Mouse (Mus musculus) layer of hippocampus, postnatal 25 days (tissue): Measurements from ENCODE around the gene Thsd4. TPM values are rescaled to one million over a fixed set of nuclear protein-coding genes. Genes with fewer than 3 reads are reported as not detected.
"Not testable (repeated sequence)": the region's sequence is repeated elsewhere in the genome, so short reads cannot be mapped to it uniquely, and the experiment has no call there.

Experiments
- DNase-seq, 2 experiments: peaks; one replicate each; pipeline ENCODE4 v3.0.0; 2022; ENCODE audit warnings: mixed read lengths in 2 of 2, low spot score in 1 of 2; ENCODE audit errors: extremely low spot score in 1 of 2
- total RNA-seq, 2 experiments: library from RNA; stranded (reverse); gene quantifications; 2 replicates each; pipeline ENCODE4 v1.2.3; 2021

Gene Thsd4
- total RNA-seq, 2 experiments from 2014 or later = 23.5 to 24.6 TPM

DNA sequence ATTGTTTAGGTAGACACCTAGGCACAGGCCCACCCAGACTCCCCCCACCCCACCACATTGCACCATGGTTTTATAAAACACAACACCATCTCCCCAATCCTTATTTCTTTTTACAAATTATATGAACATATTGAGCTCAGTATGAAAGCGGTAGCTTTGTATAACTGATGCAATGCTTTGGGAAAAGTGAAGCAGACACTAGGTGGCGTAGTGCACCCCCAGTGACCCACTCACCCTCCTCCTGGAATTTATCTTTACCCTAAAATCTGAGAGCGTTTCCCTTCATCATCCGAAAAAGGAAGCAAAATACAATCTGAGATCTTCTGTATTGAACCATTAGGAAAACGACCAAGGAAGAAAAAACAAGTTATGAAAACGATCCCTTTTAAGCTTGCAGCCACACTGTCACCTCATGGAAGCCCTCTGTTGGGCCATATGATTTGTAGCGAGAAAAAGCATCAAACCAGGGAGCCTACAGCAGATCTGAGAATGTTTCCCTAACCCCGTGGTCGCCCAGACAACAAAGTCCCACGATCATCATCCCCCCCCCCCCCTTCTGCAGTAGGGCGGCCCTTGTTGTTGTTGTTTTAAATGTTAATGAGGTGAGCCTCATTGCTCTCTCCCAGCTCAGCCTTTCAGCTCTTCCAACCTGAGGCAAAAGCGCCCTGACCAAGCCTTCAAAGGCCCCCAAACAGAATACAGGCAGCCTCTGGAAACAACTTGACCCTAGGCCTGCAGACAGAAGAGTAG is 246.3 kb downstream of the Thsd4 start:
- DNase-seq = peak; percentile 19 to 51

DNA sequence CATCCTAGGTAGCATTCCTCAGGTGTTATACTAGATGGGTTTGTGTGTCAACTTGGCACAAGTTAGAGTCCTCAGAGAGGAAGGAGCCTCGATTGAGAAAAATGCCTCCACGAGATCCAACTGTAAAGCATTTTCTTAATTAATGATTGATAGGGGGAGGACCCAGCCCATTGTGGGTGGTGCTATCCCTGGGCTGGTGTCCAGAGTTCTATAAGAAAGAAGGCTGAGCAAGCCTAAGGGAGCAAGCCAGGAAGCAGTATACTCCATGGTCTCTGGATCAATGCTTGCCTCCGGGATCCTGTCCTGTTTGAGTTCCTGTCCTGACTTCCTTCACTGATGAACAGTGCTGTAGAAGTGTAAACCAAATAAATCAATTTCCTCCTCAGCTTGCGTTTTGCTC is 247.3 kb downstream of the Thsd4 start:
- DNase-seq = no peak

DNA sequence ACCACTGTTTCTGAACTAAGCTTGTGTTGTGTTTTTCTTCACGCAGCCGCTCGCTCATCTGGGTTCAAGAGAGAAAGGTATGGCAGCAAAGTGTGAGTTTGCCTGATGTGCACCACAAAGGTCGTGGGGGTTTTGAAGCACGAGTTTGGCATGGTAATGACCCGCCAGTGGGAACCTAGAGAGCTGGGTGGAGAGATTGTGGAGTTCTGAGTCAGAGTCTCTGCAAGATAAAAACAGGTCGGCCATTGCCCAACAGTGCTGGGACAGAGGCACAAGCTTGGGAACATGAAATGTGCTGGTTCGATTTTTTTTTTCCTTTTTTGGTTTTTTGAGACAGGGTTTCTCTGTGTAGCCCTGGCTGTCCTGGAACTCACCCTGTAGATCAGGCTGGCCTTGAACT is 249.5 kb downstream of the Thsd4 start:
- DNase-seq = not testable (repeated sequence)

DNA sequence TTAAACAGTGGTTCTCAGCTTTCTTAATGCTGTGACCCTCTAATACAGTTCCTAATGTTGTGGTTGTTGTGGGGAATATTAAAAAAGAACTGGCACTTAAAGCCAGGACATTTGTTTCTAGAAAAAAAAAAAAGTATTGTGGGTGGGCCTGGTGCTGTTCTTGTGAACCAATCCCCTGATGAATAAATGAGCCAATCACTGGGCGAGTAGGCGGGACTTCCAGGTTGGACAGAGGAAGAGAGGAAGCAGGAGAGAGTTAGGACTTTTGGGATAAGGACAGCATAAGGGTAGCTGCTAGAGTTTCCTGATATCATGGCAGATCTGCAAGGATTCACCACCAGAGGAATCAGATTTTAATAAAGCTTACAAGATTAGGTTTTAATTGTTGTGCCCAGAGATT is 249.9 kb downstream of the Thsd4 start:
- no peak for DNase-seq

DNA sequence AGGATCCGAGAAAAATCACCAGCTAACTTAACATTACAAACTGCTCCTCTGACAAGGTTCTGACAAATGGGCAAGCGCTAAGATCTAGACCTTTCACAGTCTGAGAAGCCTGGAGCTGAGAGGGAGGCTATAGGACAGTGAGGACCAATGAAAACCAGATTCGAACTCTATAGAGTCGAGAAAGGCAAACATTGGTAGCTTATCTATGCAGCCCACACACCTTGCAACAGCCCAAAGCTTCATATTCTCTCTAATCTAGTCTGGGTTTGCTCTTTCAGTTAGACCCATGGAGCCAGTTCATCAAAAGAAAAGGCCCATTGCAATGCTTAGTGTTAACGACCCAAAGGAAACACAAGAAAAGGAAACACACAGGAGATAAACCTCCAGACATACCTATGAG is 252.0 kb downstream of the Thsd4 start:
- DNase-seq = no peak

DNA sequence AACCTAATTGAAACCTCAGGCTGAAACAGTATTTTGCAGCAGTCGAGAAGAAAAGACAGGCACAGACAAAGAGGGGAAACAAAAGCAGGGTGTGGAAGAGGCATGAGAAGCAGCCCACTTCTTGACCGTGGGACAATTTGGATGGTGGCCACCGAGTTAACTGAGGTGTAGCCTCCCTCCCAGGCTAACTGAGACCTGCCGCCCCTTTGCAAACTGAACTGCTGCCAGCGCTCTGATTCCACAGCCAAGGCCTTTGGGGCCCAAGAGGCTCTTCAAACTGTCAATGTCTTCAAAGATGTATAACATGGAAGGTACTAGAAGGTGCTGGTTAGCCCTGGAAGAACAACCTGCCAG is 254.6 kb downstream of the Thsd4 start:
- no peak for DNase-seq

DNA sequence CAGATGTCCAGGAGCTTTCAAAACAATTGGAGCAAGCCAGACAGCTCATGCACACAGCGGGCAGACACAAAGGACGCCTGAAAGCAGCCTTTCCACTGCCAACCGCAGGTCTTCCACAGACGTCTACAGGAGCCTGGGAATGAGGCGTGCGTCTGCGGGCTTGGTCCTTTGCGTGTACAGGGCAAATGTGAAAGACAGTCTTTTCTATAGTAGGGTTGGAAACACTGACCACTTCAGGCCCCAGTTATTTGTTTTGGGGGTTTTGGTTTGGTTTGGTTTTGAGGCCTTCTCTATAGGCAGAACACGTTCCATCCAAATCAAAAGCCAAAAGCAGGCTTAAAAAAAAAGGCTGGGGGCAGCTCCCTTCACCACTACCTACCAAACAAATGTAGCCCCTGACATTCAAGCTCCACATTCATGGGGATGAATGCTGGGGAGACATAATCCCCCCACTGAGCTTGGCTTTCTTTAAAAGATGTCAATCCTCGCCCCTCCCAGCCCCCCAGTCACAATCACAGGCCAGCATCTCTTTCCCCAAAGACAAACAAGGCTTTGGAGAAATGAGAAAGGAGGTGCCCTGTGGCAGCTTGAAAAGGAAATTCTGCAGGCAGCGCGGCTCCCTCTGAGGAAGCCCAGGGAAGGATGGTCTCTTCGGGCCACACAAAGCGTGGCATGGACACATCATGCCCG is 255.1 kb downstream of the Thsd4 start:
- DNase-seq = no peak

DNA sequence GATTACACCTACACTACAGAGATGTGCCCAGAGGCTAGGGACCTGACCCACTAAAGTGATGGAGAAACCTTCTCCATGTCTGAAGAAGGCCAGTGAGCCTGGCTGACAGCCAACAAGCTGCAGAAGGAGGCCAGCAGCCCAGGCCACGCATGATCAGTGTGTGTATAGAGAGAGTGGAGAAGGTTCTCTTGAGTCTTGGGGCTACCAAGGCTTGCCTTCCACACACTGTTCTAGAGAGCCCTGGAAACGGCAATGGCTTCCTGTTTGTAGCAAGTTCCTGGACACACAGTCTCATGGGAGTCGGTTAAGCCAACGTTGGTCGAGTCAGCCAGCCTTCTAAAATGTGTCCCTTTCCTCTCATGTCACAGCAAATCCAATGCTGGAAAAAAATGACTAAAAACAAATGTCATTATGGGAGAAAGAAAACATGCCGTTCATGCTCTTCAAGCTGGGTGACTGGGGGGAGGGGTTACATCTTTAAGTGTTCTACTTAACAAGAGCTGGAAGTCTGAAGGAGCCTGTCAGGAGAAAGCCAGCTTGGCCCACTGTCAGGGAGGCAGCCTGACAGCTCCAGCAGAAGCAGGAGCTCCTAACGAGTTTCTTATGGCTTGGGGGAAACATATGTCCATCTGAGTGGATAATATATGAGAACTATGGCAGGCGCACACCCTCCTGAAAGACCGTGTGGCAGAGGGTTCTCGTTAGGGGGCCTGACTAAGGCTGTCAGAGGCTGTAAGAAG is 257.1 kb downstream of the Thsd4 start:
- no peak for DNase-seq

DNA sequence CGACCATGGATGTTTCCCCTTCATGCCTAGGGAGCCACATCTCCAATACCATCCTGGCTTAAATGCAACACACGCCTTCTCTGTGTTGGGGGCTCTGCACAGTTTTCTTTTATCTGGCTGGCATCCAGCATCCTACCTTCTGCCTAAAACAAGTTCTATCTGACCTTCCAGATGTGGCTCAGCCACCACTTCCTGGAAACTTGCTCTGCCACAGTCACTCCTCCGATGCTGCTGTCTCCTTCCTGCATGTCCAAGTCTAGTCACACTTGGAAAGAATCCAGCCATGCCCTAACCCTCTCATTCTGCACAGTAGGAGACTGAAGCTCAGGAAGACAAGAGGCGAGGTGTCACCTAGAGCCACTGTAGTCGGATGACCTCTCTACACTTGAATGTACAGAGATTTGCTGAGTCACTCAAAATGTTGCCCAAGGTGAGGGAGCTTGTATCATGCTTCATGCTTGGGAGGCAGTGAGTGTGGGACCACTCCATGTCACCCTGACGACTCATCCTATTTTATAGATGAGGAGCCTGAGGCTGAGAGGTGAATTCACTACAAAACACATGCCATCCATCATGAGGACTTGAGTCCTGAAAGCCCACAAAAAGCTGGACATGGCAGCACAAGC is 259.2 kb downstream of the Thsd4 start:
- DNase-seq = no peak

DNA sequence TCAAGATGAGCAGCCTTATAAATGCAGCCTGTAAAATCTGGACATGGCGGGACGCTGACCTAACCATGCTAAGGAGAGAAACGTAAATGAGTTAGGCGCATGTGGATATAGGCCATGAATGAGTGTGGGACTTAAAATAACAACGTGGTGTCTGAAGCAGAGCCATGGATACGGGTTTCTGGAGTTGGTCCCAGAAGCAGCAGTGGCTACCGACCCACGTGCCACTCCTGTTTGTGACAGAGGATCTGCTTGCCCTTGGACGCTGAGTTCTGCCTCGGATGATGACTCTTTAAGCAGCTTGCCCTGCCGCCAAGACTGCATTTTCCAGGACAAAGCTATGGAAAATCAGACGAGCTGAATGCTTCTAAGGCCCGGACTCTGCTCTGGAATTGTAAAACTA is 262.2 kb downstream of the Thsd4 start:
- DNase-seq = no peak

DNA sequence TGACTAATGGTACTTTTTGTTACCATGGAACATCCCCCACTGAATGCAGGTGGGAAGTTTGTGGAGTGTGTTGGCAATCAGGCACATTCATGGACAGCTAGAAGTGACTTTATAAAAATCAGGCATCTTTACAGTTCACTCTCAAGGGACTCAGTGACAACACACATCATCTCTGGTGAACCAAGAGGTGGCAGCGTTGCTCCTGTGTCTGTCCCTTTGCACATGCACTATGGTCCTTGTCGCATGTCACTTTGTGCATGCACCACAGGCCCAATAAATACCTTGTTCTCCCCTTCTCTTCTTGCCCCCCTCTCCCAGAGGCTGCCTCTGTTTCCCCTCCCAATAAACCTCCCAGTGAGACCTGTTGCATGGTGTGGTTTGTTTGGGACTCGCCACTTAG is 270.1 kb downstream of the Thsd4 start:
- DNase-seq = no peak

DNA sequence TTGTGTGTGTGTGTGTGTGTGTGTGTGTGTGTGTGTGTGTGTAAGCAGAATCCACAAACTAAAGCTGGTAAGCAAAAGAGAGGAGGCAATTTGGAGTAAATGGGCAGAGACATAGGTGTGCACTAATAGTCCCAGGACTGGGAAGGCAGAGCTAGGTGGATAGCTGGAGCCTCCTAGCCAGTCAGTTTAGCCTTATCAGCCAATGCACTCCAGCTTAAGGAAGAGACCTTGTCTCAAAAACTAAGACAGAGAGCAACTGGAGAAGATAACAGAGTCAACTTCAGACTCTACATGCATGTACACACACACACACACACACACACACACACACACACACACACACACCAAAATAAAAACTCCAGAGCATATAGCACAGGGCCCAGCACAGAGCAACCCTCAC is 271.4 kb downstream of the Thsd4 start:
- no peak for DNase-seq

DNA sequence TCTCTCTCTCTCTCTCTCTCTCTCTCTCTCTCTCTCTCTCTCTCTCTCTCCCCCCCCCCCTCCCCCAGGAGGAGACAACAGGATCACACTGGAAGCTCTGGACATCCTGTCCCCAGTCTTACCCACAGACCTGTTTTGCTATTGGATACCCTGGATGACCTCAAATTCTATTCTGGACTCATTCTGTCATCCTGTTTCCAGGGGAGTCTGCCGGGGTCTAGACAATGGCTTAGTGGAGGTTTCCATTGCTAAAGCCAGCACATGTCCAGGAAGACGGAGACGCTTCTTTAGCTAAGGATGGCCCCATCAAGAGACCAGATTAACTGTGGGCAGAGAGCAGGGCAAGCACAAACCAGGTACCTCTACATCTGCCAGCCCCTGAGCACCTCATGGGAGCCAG is 273.8 kb downstream of the Thsd4 start:
- no peak for DNase-seq

DNA sequence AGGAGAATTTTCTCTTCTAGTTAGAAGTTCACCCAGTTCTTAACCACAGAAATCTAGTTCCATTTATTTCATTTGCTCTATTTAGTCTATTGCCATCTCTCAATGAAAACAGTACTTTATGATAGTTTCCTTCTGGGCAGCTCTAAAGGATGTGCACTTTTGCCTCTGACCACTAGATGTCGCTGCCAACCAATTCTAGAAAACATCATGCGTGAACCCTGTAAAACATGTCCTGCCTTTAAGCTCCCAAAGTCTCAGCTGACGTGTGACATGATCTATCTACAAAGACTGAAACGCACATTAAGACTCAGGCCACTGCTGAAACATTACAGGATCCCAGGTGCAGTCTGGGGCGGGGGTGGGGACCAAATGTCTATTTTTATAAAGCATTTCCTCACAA is 276.9 kb downstream of the Thsd4 start:
- peak; percentile 59 to 82 for DNase-seq

DNA sequence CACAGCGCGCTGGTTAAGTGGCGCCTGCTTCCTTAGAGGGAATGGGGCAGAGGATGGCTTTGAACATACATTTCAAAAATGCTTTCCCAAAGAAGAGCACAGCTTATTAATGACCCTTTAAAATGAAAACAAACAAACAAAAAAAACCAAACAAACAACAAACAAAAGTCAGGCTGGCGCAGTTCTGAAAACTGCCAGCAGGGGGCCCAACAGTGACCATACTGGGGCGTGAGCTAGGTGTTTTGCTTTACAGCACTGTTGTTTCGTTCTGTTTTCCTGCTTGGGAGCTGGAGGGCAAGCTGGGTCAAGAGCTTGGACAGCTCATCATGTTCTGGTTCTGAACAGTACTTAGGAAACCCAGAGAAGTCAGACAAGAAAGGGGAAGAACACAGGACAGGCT is 278.3 kb downstream of the Thsd4 start:
- peak in 1 of 2 experiments; percentile 54 for DNase-seq

DNA sequence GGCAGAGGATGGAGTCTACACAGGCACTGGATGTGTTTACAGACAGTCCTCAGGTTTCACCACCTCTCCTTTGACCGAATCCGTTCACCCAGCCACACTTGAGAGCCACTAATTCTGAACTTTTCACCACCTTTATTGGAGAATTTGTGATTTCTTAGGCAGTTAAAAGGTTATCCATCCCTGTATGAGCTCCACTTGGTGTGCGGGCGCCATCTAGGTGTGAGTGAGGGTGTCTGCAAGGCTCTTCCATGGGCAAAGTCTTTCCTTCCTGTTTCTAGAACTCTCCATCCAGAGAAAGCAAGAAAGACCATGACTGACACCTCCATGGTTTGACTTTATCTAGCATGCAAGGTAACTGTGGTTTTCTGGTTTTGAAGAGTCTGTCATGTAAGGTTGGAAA is 284.2 kb downstream of the Thsd4 start:
- peak; percentile 41 to 67 for DNase-seq

DNA sequence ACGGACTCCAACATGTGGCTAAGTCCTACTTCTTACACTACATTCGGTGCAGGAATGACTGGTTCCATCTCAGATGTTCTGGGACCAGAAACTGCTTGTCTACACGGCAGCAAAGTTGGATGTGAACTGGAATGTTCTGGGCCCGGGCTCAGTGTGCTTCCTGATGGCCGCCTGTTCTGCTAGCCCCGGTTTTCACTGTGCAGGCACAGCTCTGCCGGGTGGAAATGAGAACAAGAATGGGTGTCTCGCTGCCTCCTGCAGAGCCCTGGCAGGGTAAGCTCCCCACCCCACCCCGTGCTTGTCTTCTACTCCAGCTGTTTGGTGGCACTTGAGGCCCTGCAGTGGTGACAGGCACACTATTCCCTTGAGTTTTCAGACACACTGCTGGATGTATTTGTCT is 285.7 kb downstream of the Thsd4 start:
- DNase-seq = no peak

DNA sequence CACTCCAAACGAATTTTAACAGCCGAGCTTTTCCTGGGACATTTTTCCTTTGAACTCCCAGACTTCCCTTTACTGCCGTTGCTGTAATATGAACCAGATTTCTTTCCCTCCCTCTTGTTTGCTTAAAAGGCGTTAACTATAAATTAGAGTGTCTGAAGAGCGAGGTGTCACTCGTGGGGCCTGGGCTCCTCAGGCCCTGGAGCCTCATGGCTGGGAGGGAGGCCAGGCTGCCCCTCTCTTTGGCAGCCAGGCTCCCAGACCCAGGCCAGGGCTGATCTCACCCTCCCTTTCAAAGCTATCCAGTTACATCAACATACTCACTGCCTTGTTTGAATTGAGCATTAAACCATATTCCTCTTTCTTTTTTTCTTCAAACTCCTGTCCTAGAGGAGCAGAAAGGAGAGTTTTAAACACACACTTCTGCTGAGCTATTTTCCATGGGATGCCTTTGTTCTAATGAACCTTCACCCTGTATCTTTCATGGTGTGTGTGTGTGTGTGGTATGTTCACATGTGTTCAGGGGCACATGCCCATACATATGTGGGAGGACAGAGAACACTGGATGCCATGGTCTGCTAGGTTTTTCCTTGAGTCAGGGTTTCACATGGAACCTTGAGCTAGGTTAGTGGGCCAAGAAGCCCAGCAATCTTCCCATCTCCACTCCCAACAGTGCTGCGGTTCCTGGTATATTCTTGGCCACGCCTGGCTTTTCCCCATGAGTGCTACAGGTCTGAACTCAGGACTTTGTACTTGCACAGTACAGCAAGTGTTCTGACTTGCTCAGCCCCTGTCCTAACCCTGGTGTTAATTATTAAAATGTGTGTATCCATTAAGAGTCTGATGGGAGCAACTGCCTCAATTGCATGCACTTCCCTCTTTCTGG is 287.4 kb downstream of the Thsd4 start:
- DNase-seq = no peak

DNA sequence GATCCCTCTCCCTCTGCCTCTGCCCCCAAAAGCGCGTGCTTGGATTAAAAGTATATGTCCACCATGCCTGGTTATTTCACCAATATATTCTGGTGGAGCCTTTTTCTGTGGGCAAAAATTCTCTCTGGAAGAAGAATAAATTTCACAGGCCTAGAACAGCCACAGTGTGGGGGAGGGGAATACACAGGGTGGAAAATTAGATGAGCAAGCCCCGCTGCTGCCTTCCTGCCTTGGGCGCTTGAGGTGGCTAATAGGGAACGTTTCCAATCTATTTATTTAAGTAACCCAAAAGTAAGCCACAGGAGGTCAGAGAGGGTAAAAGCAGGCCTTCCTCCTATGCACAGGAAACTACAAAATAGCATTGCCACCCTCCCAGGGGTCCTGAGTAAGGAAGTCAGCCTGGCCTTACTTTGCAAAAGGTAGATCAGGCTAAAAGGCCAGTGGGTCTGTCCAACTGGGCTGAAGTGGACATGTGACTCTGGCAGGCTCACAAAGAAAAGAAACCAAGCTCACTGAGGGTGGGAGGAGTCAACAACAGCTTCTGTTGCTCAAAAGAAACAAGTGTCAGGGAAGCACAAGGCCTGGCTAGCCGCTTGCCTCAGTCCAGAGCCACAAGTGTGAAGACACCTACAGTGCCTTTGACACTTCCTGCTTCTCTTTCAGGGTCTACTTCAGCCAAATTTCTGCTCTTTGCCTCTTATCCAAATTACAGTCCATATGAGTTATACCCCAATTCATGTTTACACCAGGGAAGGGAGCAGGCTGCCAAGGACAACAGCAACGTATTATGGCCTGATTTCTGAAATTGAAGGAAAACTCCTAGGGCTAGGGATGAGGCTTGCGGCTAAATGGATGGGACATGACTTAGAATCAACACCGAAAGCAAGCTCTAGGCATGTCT is 289.6 kb downstream of the Thsd4 start:
- DNase-seq = no peak
